Mouse (Mus musculus) liver, adult 2 months (tissue): ENCODE measurements around the gene Abhd13.

ENCODE experiments used
- CTCF ChIP-seq: fragments of 200-500 bp; IDR thresholded peaks from 2 replicates; pipeline ENCODE4 v1.5.1; 2011; ENCODE audit warnings: low read depth, low read length, control low read depth
- POLR2A ChIP-seq: fragments of 200-500 bp; IDR thresholded peaks from 2 replicates; pipeline ENCODE4 v1.6.1; 2011; ENCODE audit warnings: low read length, control low read depth; ENCODE audit not compliant: insufficient read depth; ENCODE audit errors: extremely low read depth

- TF ChIP-seq CTCF: no peak
- no peak for TF ChIP-seq POLR2A
These were observed 30.1 kb downstream of the Abhd13 start for GRCm38 (mm10) chr8:10007660-10008028.
